Mouse (Mus musculus) cerebellum, postnatal 14 days (tissue): ENCODE data around the gene Sema3a.
A peak's percentile ranks its signal among the peaks of the same experiment; 100 is the strongest.

ENCODE experiments used
- DNase-seq, 2 experiments: peaks; one replicate each; pipeline ENCODE4 v3.0.0; 2021; ENCODE audit warnings: mixed read lengths in 2 of 2

Gene Sema3a

GRCm38 (mm10) chr5:13327281-13327680, 202.1 kb downstream of the Sema3a start:
- no peak for DNase-seq

GRCm38 (mm10) chr5:13331412-13331811, 206.2 kb downstream of the Sema3a start:
- no peak for DNase-seq

GRCm38 (mm10) chr5:13337665-13338064, 212.5 kb downstream of the Sema3a start:
- no peak for DNase-seq

GRCm38 (mm10) chr5:13347068-13347467, 221.9 kb downstream of the Sema3a start:
- DNase-seq, result no peak

GRCm38 (mm10) chr5:13351611-13352010, 226.4 kb downstream of the Sema3a start:
- DNase-seq, result peak in 1 of 2 experiments; percentile 9

GRCm38 (mm10) chr5:13352995-13353394, 227.8 kb downstream of the Sema3a start:
- no peak for DNase-seq

- no peak for DNase-seq
Observed at GRCm38 (mm10) chr5:13353539-13353938, 228.3 kb downstream of the Sema3a start.

GRCm38 (mm10) chr5:13354913-13355312, 229.7 kb downstream of the Sema3a start:
- no peak for DNase-seq

- no peak for DNase-seq
Observed at GRCm38 (mm10) chr5:13358770-13359169, 233.6 kb downstream of the Sema3a start.

- no peak for DNase-seq
Observed at GRCm38 (mm10) chr5:13360711-13361110, 235.5 kb downstream of the Sema3a start.

- DNase-seq, result no peak
Observed at GRCm38 (mm10) chr5:13365108-13365507, 239.9 kb downstream of the Sema3a start.

- DNase-seq, result no peak
Observed at GRCm38 (mm10) chr5:13379223-13379622, 254.0 kb downstream of the Sema3a start.

- no peak for DNase-seq
Observed at GRCm38 (mm10) chr5:13384047-13384446, 258.8 kb downstream of the Sema3a start.

- no peak for DNase-seq
Observed at GRCm38 (mm10) chr5:13384714-13385113, 259.5 kb downstream of the Sema3a start.

GRCm38 (mm10) chr5:13386603-13387002, 261.4 kb downstream of the Sema3a start:
- DNase-seq, result no peak

GRCm38 (mm10) chr5:13387679-13388078, 262.5 kb downstream of the Sema3a start:
- DNase-seq, result no peak

GRCm38 (mm10) chr5:13389995-13390394, 264.8 kb downstream of the Sema3a start:
- no peak for DNase-seq

GRCm38 (mm10) chr5:13405432-13405831, 280.2 kb downstream of the Sema3a start:
- DNase-seq, result peak; percentile 22 to 42

- DNase-seq, result no peak
Observed at GRCm38 (mm10) chr5:13406131-13406530, 280.9 kb downstream of the Sema3a start.

GRCm38 (mm10) chr5:13411920-13412319, 286.7 kb downstream of the Sema3a start:
- DNase-seq, result no peak

GRCm38 (mm10) chr5:13413915-13414525, 288.8 kb downstream of the Sema3a start:
- DNase-seq, result no peak

GRCm38 (mm10) chr5:13416960-13417710, 291.9 kb downstream of the Sema3a start:
- no peak for DNase-seq

- DNase-seq, result peak; percentile 5 to 45
Observed at GRCm38 (mm10) chr5:13421276-13421925, 296.2 kb downstream of the Sema3a start.

- peak; percentile 40 to 53 for DNase-seq
Observed at GRCm38 (mm10) chr5:13428702-13429101, 303.5 kb downstream of the Sema3a start.
